8 mouse cellular contexts compared by ENCODE assay signal in the genomic region with DNA sequence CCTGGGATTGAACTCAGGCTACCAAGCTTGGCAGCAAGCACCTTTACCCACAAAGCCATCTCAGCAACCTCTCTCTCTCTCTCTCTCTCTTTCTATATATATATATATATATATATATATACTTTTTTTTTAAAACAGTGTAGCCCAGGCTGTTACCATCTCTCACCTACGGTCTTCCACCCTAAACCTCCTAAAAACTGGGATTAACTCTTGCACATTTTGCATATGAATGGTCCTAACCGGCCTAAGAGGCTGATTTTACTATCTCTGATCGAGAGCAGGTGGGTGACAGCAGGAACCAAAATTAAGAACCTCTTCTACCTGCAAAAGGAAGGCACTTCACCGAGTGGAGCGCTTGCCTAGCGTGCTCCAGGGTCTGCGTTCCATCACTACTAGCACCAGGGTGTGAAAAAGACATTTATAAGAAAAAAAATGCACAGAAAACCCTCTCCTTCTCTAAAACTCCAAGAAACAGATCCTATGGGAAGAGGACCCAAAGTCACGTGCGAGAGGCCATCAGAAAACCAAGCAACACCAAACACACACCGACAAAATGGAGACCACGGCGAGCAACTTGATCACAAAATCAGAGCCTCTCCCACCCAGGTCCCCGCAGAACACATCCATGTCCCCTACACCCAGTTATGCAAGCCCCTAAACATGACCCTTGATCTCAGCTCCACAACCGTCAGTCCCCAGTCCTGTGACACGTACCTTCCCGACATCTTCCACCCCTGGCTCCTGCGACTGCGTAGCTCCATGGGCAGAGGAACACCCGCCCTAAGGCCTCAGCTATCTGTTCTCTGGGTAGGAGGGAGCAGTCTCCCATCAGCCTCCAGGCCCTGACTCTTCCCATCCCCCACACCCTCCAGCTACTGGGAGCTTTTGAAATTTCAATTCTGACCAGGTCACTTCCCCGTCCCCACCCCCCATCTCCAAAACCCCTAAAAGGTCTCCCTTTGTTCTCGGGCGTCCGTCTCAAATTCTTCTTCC. TPM values are rescaled to one million over a fixed set of nuclear protein-coding genes. Genes with fewer than 3 reads are reported as not detected.
A peak's percentile ranks its signal among the peaks of the same experiment; 100 is the strongest.
DNase-seq lines count a peak whose midpoint lies in the region; ATAC-seq and TF ChIP-seq lines count a peak whose summit lies in the region.

A gene (minus strand): TSS at position 815 of the 993 bp plus-strand sequence.

- peaks cover 12% of the 10 kb centered on the region for H3K4me1 ChIP-seq in forebrain, embryonic 11.5 days (replicated peaks; ENCODE audit: control insufficient read depth, insufficient read depth, low read length)
- no peaks in the 10 kb centered on the region; the same call in none of the 2 replicates for H3K4me1 ChIP-seq in small intestine, adult 2 months (ENCODE audit: control insufficient read depth, insufficient read depth, insufficient read length, low read length)

- no peaks in the 10 kb centered on the region for H3K36me3 ChIP-seq in forebrain, embryonic 11.5 days (ENCODE audit: control insufficient read depth, insufficient read depth, low read length)
- H3K36me3 ChIP-seq in small intestine, adult 2 months (ENCODE audit: control insufficient read depth, insufficient read depth, low read length): no peaks in the 10 kb centered on the region

- H3K4me2 ChIP-seq in forebrain, embryonic 11.5 days (ENCODE audit: low read depth, low read length, severe bottlenecking): peak within 1 kb of the TSS; percentile 24; the same call in 1 of the 2 replicates

- ATAC-seq in forebrain, embryonic 11.5 days (replicated peaks; ENCODE audit: low FRiP score): peak; percentile 55; the same call in 1 of the 2 replicates
- no peak for ATAC-seq in hematopoietic stem cell, adult 5-6 weeks (replicated peaks in 1 of 2; ENCODE audit: insufficient read depth in 1 of 2, low FRiP score in 2 of 2, low TSS enrichment in 1 of 2, low read depth in 1 of 2, poor library complexity in 2 of 2, severe bottlenecking in 2 of 2)

- no peak for TF ChIP-seq POLR2A in small intestine, adult 2 months (IDR thresholded peaks at IDR 0.05; ENCODE audit: low read depth, low read length)

- TF ChIP-seq CTCF in small intestine, adult 2 months (IDR thresholded peaks at IDR 0.05; ENCODE audit: extremely low read depth, insufficient read length, insufficient replicate concordance, low read depth, low read length): no peak

- peak within 1 kb of the TSS; percentile 38; the same call in 1 of the 2 replicates for H3K9ac ChIP-seq in forebrain, embryonic 11.5 days (ENCODE audit: low read length)

- DNase-seq in frontal cortex, adult 2 months (ENCODE audit: extremely low spot score in 1 of 2, low spot score in 1 of 2): no peak
- DNase-seq in frontal cortex, postnatal 10 days (ENCODE audit: low spot score in 2 of 2): no peak
- DNase-seq in R1 (ENCODE audit: low read depth, low spot score) (peak; percentile 90), liver (peak; percentile 78)
- DNase-seq in forebrain, embryonic 11.5 days (ENCODE audit: low spot score): peak; percentile 61
- no peak for DNase-seq in urinary bladder, postnatal 14 days (ENCODE audit: low spot score)

- no peaks in the 10 kb centered on the region for H3K27me3 ChIP-seq in forebrain, embryonic 11.5 days (ENCODE audit: control insufficient read depth, insufficient read depth, low read length)
- H3K27me3 ChIP-seq in small intestine, adult 2 months (ENCODE audit: control insufficient read depth, insufficient read depth, low read length): no peaks in the 10 kb centered on the region

- no peak within 1 kb of the TSS for H3K4me3 ChIP-seq in forebrain, embryonic 11.5 days (ENCODE audit: low read depth, low read length)
- no peak within 1 kb of the TSS for H3K4me3 ChIP-seq in small intestine, adult 2 months (ENCODE audit: low read depth, low read length)

- 18% methylated on average over 23 of the region's 23 CpGs for WGBS in forebrain, embryonic 11.5 days
- WGBS in small intestine, adult 2 months: 94% methylated on average over 23 of the region's 23 CpGs

- no peak within 1 kb of the TSS for H3K27ac ChIP-seq in forebrain, embryonic 11.5 days (ENCODE audit: low read depth, low read length)
- no peak within 1 kb of the TSS for H3K27ac ChIP-seq in small intestine, adult 2 months (ENCODE audit: insufficient read depth, low read depth, low read length)

- H3K9me3 ChIP-seq in forebrain, embryonic 11.5 days (ENCODE audit: control insufficient read depth, low read length): no peaks in the 10 kb centered on the region

RNA-seq across cellular contexts. Expression of the gene that starts here (rescaled TPM):
- 79.7 and 86.6 TPM in 2 replicates for polyA plus RNA-seq in frontal cortex, adult 2 months (2012; rRNA removed)
- polyA plus RNA-seq in forebrain, embryonic 11.5 days (2014; fragmentation: Nextera tagmentation; extraction: Ambion mirVana): 54.3 and 61.5 TPM in 2 replicates
- 44.5 and 53.2 TPM in 2 replicates for total RNA-seq in hematopoietic stem cell, adult 5-6 weeks (2017)
- 9.7 and 17.4 TPM in 2 replicates for polyA plus RNA-seq in small intestine, adult 2 months (2012; rRNA removed)

Comparison
In these comparisons a context has a peak if more than half of its experiments do, and no peak if none do; other contexts are left out.
1. DNase-seq: peak in R1 (single experiment), forebrain, embryonic 11.5 days (single experiment) and liver (single experiment); none in frontal cortex, adult 2 months (0 of 2), frontal cortex, postnatal 10 days (0 of 2) and urinary bladder, postnatal 14 days (single experiment).